Mouse (Mus musculus) layer of hippocampus, adult 9-11 months (tissue): ENCODE measurements around the gene Flywch1.
"Not testable (repeated sequence)": the region's sequence is repeated elsewhere in the genome, so short reads cannot be mapped to it uniquely, and the experiment has no call there.

Experiments
- DNase-seq: peaks from one replicate; pipeline ENCODE4 v3.0.0; 2022

Flywch1 gene

DNA sequence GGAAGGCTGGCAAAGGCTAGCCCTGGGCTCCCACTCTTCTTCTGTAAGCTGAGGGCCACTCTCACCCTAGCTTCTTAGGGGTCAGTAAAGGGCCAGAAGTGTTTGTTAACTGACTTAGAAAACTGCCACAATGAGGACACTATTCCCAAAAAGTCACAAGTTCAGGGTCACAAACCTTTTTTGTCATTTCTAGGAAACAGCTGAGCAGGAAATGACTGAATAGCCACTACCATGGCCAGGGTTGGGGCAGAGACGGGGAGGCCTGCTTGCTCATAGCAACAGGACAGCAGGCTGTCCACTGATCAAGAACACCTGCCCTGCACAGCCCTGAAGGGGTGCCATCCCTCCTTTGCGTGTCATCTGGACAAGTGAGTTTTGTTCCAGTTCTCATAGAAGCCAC, 5.7 kb upstream of the Flywch1 start:
- no peak for DNase-seq

DNA sequence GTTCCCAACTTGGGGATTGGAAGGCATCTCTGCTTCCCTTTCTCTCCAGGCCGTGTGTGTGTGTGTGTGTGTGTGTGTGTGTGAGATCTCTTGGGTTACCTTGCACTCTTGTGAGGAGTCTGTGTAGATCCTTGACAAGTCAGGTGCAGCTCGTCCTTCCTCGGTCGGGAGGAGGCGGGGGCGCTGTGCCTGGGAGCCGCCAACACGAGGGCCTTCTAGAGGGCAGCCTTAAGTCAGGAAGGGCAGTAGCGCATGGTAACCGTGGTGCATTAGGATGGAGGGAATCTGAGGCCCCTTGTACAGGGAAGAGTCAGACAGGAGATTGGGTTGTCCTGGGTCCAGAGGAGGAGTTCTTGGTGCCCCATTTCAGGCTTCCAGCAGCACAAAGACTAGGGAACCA, 4.8 kb upstream of the Flywch1 start:
- no peak for DNase-seq

DNA sequence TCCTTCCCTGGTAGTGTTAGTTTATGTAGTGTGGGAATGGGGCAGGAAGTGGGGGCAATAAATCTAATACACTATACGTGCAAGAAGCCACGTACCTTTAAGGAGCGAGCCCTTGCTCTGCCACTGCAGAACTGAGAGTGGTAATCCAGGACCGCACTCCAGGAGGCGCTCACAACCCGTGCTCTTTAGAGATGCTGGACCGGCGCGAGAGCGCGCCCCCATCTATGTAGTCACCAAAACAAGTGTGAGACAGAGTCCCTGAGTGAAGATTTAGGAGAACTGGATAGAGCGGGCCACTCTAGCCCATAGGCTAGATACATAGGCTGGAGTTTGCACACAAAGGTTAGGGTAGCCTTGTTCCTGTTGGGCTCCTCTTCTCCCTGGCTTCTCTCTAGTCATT, 2.7 kb upstream of the Flywch1 start:
- peak; percentile 80 for DNase-seq

DNA sequence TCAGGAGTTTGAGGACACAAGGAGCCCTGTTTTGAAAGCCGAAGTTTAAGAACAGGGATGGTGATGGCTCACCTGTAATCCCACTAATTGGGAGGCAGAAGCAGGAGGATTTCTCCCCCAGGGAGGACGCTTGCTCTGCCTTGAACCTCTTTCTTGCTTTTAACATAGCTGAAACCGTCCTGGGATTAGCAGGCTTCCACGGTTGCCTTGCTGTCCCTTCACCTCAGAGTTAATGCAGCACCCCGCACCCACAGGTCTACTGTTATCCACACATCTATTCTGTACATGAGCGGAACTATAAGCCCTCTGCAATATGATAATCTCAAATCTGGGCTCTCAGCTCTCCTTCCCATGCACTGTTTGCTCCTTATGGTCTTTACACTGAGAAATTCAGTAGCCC, 2.3 kb upstream of the Flywch1 start:
- no peak for DNase-seq

DNA sequence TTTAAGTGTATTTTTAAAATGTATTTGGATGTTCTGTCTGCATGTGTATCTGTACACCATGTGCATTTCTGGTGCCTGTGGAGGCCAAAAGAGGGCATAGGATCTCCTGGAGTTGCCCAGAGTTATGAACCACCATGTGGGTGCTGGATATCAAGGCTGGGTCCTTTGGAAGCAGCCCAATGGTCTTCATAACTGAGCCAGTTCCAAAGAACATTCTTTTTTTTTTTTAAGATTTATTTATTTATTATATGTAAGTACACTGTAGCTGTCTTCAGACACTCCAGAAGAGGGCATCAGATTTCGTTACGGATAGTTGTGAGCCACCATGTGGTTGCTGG, 786 bp upstream of the Flywch1 start:
- DNase-seq: not testable (repeated sequence)

DNA sequence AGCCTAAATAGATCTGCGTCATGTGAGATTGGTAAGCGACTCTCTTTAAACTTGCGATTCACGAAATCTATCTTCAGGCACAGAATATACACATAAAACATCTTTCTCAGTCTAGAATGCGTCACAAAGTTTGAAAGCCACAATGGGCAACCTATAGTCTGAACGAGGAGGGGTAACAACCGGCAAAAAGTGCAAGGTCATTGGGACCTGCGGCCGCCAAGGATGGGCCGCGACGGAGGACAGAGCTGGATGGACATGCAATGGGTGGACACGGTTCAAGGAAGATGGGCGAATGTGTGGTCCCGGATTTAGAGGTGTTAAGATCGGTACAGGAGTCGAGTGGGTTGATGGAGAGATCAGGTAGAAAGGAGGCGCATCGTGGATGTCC, 512 bp downstream of the Flywch1 start:
- DNase-seq: no peak

DNA sequence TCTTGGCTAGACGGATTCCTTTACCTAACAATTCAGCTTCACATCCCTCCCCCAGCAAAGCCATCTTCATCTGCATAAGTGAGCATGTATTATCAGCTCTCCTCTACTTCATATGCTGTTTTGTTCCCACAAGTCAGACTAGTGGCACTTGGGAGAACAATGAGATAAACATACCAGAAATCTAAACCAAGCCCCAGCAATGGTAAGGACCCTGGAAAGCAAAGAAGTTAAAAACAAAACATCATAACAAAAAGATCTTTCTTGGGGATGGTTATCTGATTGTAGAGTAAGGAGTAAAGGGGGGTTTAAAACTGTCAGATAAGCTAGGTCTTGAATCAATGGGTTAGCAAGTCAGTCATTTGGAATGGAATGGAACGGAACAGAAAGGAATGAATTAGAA, 909 bp downstream of the Flywch1 start:
- DNase-seq: no peak

DNA sequence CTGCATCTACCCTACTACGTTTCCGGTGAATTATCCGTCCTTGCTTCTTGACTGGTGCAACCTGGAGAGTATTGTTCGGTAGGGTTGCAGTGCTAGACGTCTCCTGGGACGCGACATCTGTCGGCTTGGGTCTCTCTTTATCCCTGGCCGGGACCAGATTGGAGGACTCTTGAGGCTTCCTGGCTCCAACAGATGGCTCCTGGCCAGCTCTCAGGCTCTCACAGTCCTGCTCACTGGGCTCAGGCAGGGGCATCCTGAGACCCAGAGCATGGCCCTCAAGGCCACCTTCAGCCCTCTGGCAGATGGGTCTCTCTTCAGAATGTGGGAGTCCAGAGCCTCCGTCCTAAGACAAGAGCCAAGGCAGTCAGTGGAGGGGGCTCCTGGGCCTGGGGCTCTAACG, 8.4 kb downstream of the Flywch1 start:
- DNase-seq: no peak

DNA sequence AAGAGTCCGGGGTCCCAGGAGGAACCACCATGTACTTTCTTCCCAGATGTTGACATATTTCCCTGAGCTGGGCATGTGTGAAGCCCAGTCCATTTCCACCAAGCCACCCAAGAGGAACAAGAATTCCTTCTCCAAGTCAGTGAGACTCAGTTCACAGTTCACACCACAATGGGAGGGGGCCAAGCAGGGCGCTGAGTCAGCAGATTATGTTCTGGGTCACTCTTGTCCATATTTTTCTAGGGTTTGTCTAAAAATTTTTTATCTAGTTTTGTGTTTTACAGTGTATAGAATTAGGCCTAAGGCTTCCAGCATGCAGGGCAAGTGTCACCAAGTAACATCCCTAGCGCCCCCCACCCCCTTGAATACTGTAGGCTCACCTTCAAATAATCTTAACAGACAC, 10.2 kb downstream of the Flywch1 start:
- no peak for DNase-seq

DNA sequence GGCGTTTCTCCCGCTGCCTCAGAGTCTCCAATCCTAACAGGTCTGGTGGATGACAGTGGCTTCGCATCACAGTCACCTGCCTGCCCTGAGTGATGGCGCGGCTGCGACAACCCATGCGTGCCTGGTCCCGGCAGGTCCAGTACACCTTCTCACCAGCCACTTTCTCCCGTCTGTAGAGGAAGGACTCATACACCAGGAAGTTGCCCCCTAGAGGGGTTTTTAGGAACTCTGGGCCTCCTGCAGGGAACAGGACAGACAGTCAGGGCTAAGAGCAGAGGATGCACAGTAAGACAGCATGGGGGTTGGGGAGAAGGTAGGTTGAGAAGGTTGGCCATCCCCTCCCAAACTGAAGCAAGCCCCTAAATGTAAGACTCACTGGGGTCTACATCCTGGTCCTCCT, 11.2 kb downstream of the Flywch1 start:
- no peak for DNase-seq

DNA sequence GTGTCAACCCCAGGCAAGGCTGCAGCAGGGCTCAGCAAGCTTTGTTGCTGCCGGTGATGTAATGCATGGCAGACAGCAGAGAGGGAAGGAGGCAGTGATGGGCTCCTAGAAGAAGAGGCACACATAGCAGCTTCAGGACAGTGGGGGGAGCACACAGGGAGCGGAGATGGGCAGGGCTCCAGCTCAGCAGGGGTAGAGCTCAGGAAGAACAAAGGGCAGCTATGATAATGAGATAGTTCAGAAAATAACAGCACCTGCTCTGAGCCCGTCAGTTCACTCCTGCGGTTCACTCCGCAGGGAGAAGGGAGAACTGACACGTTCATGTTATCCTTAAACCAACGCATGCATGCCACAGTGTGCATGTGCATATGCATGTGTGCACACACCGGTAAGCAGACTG, 12.6 kb downstream of the Flywch1 start:
- DNase-seq: no peak

DNA sequence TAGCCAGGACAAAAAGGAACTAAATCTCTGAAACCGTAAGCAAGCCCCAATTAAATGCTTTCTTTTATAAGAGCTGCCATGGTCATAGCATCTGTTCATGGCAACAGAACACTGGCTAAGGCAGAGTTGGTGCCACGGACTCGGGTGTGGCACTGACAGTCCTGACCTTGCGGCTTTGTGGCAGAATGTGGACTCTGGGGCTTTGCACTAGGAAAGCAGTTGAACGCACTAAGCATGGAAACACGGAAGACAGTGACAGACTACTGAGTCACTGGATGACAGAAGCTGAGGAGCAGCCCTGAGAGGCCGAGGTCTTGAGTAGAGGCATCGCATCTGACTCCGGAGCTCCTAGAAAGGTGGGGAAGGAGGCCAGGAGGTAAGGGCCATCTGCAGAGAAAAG, 13.8 kb downstream of the Flywch1 start:
- DNase-seq: no peak

DNA sequence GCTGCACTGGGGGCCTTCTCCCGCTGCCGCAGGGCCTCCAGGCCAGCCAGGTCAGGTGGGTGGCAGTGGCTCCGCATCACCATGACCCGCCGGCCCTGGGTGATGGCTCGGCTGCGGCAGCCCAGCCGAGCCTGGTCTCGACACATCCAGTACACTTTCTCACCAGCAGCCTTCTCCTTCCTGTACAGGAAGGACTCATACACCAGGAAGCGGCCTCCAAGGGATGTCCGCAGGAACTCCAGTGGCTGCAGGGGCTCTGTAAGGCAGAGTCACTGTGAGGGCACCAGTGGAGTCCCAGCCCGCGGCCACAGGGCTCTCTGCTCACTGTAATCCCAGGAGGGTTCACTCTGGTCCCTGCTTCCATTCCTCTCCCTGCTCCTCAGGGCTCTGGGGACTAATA, 15.7 kb downstream of the Flywch1 start:
- no peak for DNase-seq

DNA sequence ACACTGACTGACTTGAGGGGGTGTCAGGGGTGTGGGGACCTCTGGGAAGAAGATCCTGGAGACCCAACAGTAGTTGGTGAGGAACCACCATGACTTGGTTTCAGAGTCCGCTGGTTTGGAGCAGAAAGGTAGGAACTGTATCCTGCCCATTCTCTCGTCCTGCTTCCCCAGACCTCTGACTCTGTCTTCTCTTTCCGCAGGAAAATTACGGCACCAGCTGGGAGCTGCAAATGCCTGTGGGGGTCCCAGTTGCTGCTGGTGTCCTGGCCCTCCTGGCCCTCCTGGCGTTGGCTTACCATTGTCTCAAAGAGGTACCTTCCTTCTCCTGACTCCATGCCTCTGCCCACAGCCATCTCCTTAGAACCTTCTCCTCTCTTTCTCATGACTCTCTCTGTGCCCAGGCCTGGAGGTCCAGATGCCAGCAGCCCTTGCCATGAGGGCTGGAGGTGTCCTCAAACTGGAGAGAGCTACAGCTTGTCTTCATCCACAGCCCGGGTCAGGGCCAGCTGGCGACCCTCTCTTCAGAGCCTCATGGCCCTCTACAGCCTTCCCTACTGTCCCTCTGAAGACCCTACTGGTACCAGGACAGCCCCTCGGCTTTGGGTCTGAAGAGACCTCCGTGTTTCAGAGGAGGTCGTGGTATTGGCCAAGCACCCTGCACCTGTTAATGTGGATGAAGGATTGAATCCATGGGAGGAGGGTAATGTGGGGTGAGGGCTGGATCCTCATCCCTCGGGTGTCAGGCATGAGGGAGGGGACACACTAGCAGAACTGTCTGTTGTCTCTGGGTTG, 21.8 kb downstream of the Flywch1 start:
- DNase-seq: no peak

DNA sequence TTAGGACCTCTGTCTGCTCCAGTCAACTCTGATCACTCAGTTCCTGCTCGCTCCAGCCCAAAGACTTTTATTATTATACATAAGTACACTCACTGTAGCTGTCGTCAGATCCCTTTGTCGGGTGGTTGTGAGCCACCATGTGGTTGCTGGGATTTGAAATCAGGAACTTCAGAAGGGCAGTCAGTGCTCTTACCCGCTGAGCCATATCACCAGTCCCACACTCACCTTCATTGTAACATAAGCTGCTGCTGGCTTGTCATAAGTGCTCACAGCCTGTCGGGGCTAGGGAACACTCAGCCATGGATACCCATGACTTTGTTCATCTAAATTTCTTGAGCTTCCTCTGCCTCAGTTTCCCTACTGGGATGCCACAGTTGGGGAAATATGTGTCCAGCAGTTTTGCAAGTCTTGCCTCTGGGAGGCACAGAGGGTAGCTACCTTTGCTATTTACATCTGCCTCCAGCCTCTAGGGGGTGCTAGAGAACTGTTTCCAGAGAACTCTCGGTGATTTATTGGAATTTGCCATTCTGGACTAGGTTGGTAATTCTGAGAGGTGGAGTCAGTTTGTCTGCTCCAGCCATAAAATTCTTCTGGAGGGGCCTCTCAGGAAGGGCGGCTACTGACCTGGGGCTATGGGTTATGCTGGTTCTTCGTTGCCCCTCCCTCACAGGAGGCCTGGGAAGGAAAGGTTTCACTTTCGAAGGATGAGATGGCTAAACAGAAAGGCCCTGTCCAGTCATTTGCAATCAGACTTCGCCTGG, 22.6 kb downstream of the Flywch1 start:
- DNase-seq: no peak

DNA sequence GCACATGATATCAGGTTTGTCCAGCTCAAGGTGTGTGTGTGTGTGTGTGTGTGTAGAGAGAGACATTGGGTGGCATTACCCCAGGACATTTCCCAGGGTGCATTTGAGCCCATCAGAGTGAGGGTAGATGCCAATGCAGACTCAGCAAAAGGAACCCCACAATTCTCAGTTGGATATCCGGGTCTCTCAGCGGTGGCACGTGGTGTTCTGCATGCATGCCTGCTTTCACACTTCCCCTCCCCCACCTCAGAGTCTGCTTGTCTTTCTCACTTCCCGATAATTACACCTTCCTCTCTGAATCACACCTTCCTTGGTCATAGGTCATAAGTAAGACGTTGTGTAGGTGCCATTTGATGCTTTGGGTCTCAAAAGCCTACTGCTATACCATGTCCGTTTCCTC, 23.4 kb downstream of the Flywch1 start:
- no peak for DNase-seq

DNA sequence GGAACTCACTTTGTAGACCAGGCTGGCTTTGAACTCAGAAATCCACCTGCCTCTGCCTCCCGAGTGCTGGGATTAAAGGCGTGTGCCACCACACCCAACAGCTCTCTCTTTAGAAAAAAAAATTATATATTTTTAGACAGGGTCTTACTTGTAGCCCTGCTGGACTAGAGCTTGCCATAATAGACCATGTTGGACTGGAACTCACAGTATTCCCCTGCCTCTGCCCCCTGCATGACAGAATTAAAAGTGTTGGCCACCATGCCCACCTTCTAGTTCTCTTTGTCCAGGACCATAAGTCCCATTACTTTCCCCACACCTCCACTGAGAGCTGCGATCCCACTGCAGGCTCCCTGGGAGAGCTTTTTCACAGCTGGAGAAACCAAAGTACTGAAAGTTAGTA, 23.9 kb downstream of the Flywch1 start:
- no peak for DNase-seq

DNA sequence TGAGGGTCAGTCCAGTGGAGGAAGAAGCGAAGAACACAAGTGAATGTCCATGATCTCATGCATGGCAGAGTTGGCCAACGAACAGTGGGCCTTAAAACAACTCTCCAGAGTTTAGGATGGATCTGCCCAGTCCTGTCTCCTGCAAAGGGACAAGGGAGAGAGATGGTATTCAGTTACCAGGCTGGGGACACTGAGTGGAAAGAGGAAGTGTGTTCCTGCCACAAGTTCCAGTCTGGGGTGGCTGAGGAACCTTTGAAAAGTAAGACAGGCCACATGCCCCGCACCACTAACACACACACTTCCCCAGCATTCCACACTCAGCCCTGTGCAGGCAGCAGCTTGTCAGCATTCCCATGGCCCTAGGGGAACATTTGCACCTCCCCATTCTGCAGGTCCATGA, 24.6 kb downstream of the Flywch1 start:
- DNase-seq: no peak

DNA sequence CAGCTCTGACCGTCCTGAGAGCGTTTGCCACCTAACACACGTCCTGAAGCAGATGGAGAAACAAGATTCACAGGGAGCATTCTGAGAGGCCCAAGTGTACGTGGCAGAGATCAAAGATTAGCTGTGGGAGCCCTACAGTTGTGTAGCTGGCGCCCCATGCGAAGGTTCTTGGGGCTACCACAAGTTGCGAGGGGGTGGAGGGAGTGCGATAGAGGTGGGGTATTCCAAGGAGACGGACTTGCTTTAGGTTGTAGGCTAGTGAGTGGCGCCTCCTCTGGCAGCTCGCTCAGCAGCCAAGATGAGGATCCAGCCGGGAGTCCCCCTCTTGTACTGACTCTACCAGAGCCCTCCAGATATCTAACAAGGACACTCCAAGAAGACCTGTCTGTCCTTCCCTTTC, 25.1 kb downstream of the Flywch1 start:
- no peak for DNase-seq

DNA sequence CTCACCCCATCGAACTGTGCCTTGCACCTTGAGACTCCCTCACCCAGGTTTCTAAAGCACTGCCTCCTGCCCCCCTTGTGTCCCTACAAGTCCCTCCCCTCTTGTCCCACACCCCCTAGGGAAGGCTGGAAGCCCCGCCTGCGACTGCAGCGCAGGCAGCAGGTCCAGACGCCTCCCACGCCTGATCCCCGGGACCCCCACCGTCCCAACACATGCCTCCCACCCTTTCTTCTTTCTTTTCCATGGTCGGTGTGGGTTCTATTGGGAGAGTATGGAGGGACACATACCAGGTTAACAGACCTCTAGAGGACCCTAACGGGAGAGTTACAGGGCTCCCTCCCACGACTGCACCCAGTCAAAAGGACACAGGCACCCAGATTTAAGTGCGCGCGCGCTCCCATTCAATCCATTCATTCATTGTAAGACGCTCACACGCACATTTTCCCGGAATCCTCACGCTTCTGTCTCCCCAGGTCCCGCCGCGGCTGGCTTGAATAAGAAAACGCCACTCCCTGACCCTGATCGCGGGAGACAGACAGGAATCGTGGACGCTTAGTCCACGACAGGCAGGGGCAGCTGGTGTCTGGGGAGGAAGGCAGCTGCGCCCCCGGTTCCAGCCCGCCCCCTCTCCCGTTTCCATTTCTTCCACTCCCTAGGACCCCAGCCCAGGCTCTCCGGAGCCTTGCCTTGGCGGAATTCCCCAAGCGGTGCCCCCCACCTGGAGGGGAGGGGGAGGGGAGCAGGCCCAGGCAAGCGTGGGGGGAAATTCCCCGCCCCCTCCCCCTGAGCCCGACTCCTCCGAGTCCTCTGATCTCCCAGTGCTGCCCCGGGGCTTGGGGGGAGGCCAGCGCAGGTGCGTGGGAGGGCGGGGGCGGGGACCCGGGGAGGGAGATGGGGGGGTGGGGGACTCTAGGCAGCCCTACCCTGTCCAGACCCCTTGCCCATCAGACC, 25.8 kb downstream of the Flywch1 start, which contains the start of gene Kremen2:
Gene Kremen2, minus strand, starts transcription at position 533 of the 951 bp plus-strand sequence.
- no peak for DNase-seq

DNA sequence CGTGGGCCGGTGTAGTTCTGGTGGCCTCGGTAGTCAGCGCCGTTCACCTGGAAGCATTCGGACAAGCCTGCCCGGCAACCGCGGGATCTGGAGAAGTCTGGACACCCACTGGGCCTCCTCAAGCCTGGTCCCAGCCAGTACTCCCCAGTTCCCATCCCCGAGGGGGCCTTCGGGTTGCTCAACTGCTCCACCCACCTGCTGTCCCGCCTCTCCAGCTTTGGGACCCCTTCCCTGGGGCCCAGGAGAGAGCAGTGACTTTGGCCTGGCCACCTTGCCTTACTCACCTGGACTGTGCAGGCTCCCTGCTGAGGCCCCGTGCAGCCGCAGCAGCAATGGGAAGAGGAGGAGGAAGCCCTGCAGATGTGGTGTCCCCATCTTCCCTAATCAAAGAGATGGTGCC, 26.8 kb downstream of the Flywch1 start:
- DNase-seq: no peak

DNA sequence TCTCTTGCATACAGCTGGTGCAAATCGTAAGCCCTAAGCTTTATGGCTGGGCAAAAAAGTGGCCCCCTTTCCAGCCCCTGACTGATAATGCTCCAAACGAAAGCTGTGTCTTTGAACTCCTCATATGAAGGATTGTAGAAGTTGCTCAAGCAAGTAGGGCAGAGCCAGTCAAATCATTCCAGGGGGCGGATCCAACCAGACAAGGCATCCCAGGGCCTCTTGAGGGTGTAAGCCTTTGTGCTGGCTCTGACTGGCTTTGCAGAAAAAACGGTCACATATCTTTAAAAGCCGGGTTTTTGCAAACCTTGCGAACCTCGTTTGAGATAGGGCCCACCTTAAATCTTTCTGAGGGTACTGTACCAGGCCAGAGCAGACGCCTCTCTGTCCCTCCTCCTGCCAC, 27.3 kb downstream of the Flywch1 start:
- DNase-seq: no peak

DNA sequence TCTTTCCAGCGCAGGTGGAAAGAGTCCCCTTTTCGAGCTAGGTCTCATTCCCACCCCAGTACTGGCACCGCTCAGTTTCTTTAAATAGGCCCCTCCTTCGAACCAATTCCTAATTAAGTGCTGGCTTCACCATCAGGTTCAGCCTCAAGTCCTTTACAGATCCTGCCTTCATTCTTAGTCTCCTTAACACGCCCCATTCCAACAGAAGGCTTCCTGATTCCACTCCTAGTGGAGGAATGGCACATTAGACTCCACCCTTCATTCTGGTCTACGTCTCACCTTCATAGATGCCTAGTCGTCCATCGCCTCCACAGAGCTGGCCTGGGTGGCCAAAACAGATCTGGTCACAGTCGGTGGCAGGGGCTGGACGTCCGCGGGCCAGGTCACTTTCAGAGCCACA, 28.5 kb downstream of the Flywch1 start:
- no peak for DNase-seq
